Mouse (Mus musculus): ENCODE measurements around the gene Rspry1. TPM values are rescaled to one million over a fixed set of nuclear protein-coding genes. Genes with fewer than 3 reads are reported as not detected.

Gene Rspry1
- polyA plus RNA-seq, 1 experiment from 2014 or later: 55.2 TPM

GRCm38 (mm10) chr8:94568098-94568497, 33.6 kb upstream of the Rspry1 start:
- no peak overlapping the region for H3K27ac ChIP-seq (ENCODE audit: low read depth, low read length)
- ATAC-seq (replicated peaks; ENCODE audit: low FRiP score) (no peak), DNase-seq (ENCODE audit: low spot score) (no peak)
- peaks cover 13% of the 10 kb centered on the region for H3K4me1 ChIP-seq (replicated peaks; ENCODE audit: control insufficient read depth, insufficient read depth, low read length)
- H3K27me3 ChIP-seq (ENCODE audit: control insufficient read depth, insufficient read depth, low read length): no peaks in the 10 kb centered on the region
- H3K36me3 ChIP-seq (ENCODE audit: control insufficient read depth, insufficient read depth, low read length): no peaks in the 10 kb centered on the region; the same call in 1 of the 2 replicates
- 90% methylated on average over 8 of the region's 8 CpGs for WGBS
- H3K9ac ChIP-seq (ENCODE audit: low read length): no peak overlapping the region
- H3K9me3 ChIP-seq (ENCODE audit: control insufficient read depth, low read length): no peaks in the 10 kb centered on the region
- no peak overlapping the region for H3K4me3 ChIP-seq (ENCODE audit: low read depth, low read length)
- H3K4me2 ChIP-seq (ENCODE audit: low read depth, low read length, severe bottlenecking): no peak overlapping the region

GRCm38 (mm10) chr8:94569419-94569818, 32.3 kb upstream of the Rspry1 start:
- Histone ChIP-seq H3K4me1 (replicated peaks; ENCODE audit: control insufficient read depth, insufficient read depth, low read length) (peaks cover 13% of the 10 kb centered on the region), H3K9me3 (ENCODE audit: control insufficient read depth, low read length) (no peaks in the 10 kb centered on the region), H3K4me2 (ENCODE audit: low read depth, low read length, severe bottlenecking) (no peak overlapping the region), H3K9ac (ENCODE audit: low read length) (no peak overlapping the region), H3K27ac (ENCODE audit: low read depth, low read length) (no peak overlapping the region), H3K4me3 (ENCODE audit: low read depth, low read length) (no peak overlapping the region), H3K27me3 (ENCODE audit: control insufficient read depth, insufficient read depth, low read length) (no peaks in the 10 kb centered on the region), H3K36me3 (ENCODE audit: control insufficient read depth, insufficient read depth, low read length) (no peaks in the 10 kb centered on the region; the same call in 1 of the 2 replicates)
- 70% methylated on average over 1 of the region's 1 CpGs for whole genome bisulfite sequencing
- DNase-seq (ENCODE audit: low spot score) (no peak), ATAC-seq (replicated peaks; ENCODE audit: low FRiP score) (no peak)

- no peak for ATAC-seq (replicated peaks; ENCODE audit: low FRiP score)
- WGBS: 90% methylated on average over 2 of the region's 2 CpGs
Observed at GRCm38 (mm10) chr8:94571896-94572295, 29.8 kb upstream of the Rspry1 start.

GRCm38 (mm10) chr8:94574159-94574907, 27.4 kb upstream of the Rspry1 start:
- no peaks in the 10 kb centered on the region; the same call in 1 of the 2 replicates for H3K4me1 ChIP-seq (replicated peaks; ENCODE audit: control insufficient read depth, insufficient read depth, low read length)
- H3K4me3 ChIP-seq (ENCODE audit: low read depth, low read length): no peak overlapping the region
- no peak overlapping the region for H3K27ac ChIP-seq (ENCODE audit: low read depth, low read length)
- 91% methylated on average over 16 of the region's 16 CpGs for WGBS
- no peaks in the 10 kb centered on the region for H3K9me3 ChIP-seq (ENCODE audit: control insufficient read depth, low read length)
- DNase-seq (ENCODE audit: low spot score) (no peak), ATAC-seq (replicated peaks; ENCODE audit: low FRiP score) (no peak)
- H3K27me3 ChIP-seq (ENCODE audit: control insufficient read depth, insufficient read depth, low read length): no peaks in the 10 kb centered on the region
- peaks cover 2% of the 10 kb centered on the region for H3K36me3 ChIP-seq (ENCODE audit: control insufficient read depth, insufficient read depth, low read length)
- no peak overlapping the region for H3K4me2 ChIP-seq (ENCODE audit: low read depth, low read length, severe bottlenecking)
- H3K9ac ChIP-seq (ENCODE audit: low read length): no peak overlapping the region

More at GRCm38 (mm10) chr8:94571896-94572295, 29.8 kb upstream of the Rspry1 start:
- Histone ChIP-seq H3K4me3 (ENCODE audit: low read depth, low read length) (no peak overlapping the region), H3K4me2 (ENCODE audit: low read depth, low read length, severe bottlenecking) (no peak overlapping the region), H3K9me3 (ENCODE audit: control insufficient read depth, low read length) (no peaks in the 10 kb centered on the region), H3K9ac (ENCODE audit: low read length) (no peak overlapping the region), H3K27me3 (ENCODE audit: control insufficient read depth, insufficient read depth, low read length) (no peaks in the 10 kb centered on the region), H3K4me1 (replicated peaks; ENCODE audit: control insufficient read depth, insufficient read depth, low read length) (peaks cover 6% of the 10 kb centered on the region), H3K27ac (ENCODE audit: low read depth, low read length) (no peak overlapping the region), H3K36me3 (ENCODE audit: control insufficient read depth, insufficient read depth, low read length) (peaks cover 2% of the 10 kb centered on the region)
- no peak for DNase-seq (ENCODE audit: low spot score)

- DNase-seq (ENCODE audit: low spot score) (no peak), ATAC-seq (replicated peaks; ENCODE audit: low FRiP score) (no peak)
- H3K4me3 ChIP-seq (ENCODE audit: low read depth, low read length): no peak overlapping the region
- H3K4me2 ChIP-seq (ENCODE audit: low read depth, low read length, severe bottlenecking): no peak overlapping the region
- H3K27ac ChIP-seq (ENCODE audit: low read depth, low read length): no peak overlapping the region
- H3K9ac ChIP-seq (ENCODE audit: low read length): no peak overlapping the region
- 90% methylated on average over 4 of the region's 4 CpGs for WGBS
- H3K36me3 ChIP-seq (ENCODE audit: control insufficient read depth, insufficient read depth, low read length): peaks cover 2% of the 10 kb centered on the region
- no peaks in the 10 kb centered on the region for H3K9me3 ChIP-seq (ENCODE audit: control insufficient read depth, low read length)
- H3K4me1 ChIP-seq (replicated peaks; ENCODE audit: control insufficient read depth, insufficient read depth, low read length): no peaks in the 10 kb centered on the region
- no peaks in the 10 kb centered on the region for H3K27me3 ChIP-seq (ENCODE audit: control insufficient read depth, insufficient read depth, low read length)
Observed at GRCm38 (mm10) chr8:94575148-94575547, 26.6 kb upstream of the Rspry1 start.

GRCm38 (mm10) chr8:94581820-94582483, 19.8 kb upstream of the Rspry1 start:
- no peak for ATAC-seq (replicated peaks; ENCODE audit: low FRiP score)
- WGBS: 90% methylated on average over 7 of the region's 7 CpGs

GRCm38 (mm10) chr8:94582569-94582968, 19.2 kb upstream of the Rspry1 start:
- Histone ChIP-seq H3K4me3 (ENCODE audit: low read depth, low read length) (no peak overlapping the region), H3K27me3 (ENCODE audit: control insufficient read depth, insufficient read depth, low read length) (no peaks in the 10 kb centered on the region), H3K36me3 (ENCODE audit: control insufficient read depth, insufficient read depth, low read length) (peaks cover 3% of the 10 kb centered on the region; the same call in 1 of the 2 replicates), H3K9me3 (ENCODE audit: control insufficient read depth, low read length) (no peaks in the 10 kb centered on the region), H3K9ac (ENCODE audit: low read length) (no peak overlapping the region), H3K27ac (ENCODE audit: low read depth, low read length) (no peak overlapping the region), H3K4me1 (replicated peaks; ENCODE audit: control insufficient read depth, insufficient read depth, low read length) (no peaks in the 10 kb centered on the region), H3K4me2 (ENCODE audit: low read depth, low read length, severe bottlenecking) (no peak overlapping the region)
- ATAC-seq (replicated peaks; ENCODE audit: low FRiP score) (no peak), DNase-seq (ENCODE audit: low spot score) (no peak)
- 91% methylated on average over 6 of the region's 6 CpGs for WGBS

More at GRCm38 (mm10) chr8:94581820-94582483, 19.8 kb upstream of the Rspry1 start:
- no peak overlapping the region for H3K27ac ChIP-seq (ENCODE audit: low read depth, low read length)
- H3K9me3 ChIP-seq (ENCODE audit: control insufficient read depth, low read length): no peaks in the 10 kb centered on the region
- no peak overlapping the region for H3K4me2 ChIP-seq (ENCODE audit: low read depth, low read length, severe bottlenecking)
- no peak overlapping the region for H3K9ac ChIP-seq (ENCODE audit: low read length)
- no peaks in the 10 kb centered on the region for H3K4me1 ChIP-seq (replicated peaks; ENCODE audit: control insufficient read depth, insufficient read depth, low read length)
- peaks cover under 1% of the 10 kb centered on the region; the same call in 1 of the 2 replicates for H3K36me3 ChIP-seq (ENCODE audit: control insufficient read depth, insufficient read depth, low read length)
- no peaks in the 10 kb centered on the region for H3K27me3 ChIP-seq (ENCODE audit: control insufficient read depth, insufficient read depth, low read length)
- H3K4me3 ChIP-seq (ENCODE audit: low read depth, low read length): no peak overlapping the region
- no peak for DNase-seq (ENCODE audit: low spot score)

- Histone ChIP-seq H3K9ac (ENCODE audit: low read length) (no peak overlapping the region), H3K4me2 (ENCODE audit: low read depth, low read length, severe bottlenecking) (no peak overlapping the region), H3K4me3 (ENCODE audit: low read depth, low read length) (no peak overlapping the region), H3K27me3 (ENCODE audit: control insufficient read depth, insufficient read depth, low read length) (no peaks in the 10 kb centered on the region), H3K4me1 (replicated peaks; ENCODE audit: control insufficient read depth, insufficient read depth, low read length) (no peaks in the 10 kb centered on the region), H3K27ac (ENCODE audit: low read depth, low read length) (no peak overlapping the region), H3K9me3 (ENCODE audit: control insufficient read depth, low read length) (no peaks in the 10 kb centered on the region), H3K36me3 (ENCODE audit: control insufficient read depth, insufficient read depth, low read length) (peaks cover 3% of the 10 kb centered on the region; the same call in 1 of the 2 replicates)
- DNase-seq (ENCODE audit: low spot score) (no peak), ATAC-seq (replicated peaks; ENCODE audit: low FRiP score) (no peak)
- 61% methylated on average over 4 of the region's 4 CpGs for WGBS
Observed at GRCm38 (mm10) chr8:94584238-94584817, 17.4 kb upstream of the Rspry1 start.

All from forebrain, embryonic 11.5 days (tissue).